Mouse (Mus musculus): ENCODE results near the gene Spata5.
A peak's percentile ranks its signal among the peaks of the same experiment; 100 is the strongest.

- TF ChIP-seq POLR2A (IDR thresholded peaks at IDR 0.05; ENCODE audit: low read depth, low read length) = peak; percentile 98
- no peak for TF ChIP-seq EP300 (IDR thresholded peaks at IDR 0.05; ENCODE audit: low read length)
- TF ChIP-seq CTCF (conservative IDR thresholded peaks at IDR 0.05 in 1 of 2, IDR thresholded peaks at IDR 0.05 in 1 of 2; ENCODE audit: low read depth in 2 of 2, low read length in 2 of 2) = no peak
- TF ChIP-seq ELF1 (IDR thresholded peaks at IDR 0.05; ENCODE audit: low read depth, low read length) = 0 out of 2 replicates have a peak, but pooled peaks have one; percentile 29
- TF ChIP-seq TBP (conservative IDR thresholded peaks at IDR 0.05; ENCODE audit: low read depth, low read length) = no peak
- no peak for TF ChIP-seq NRF1 (IDR thresholded peaks at IDR 0.05; ENCODE audit: low read depth, low read length)
- no peak for TF ChIP-seq MXI1 (IDR thresholded peaks at IDR 0.05; ENCODE audit: low read depth, low read length)
Measured at GRCm38 (mm10) chr3:37419458-37419991, at the start of gene Spata5.
